Mouse (Mus musculus) spleen, postnatal 36 days (tissue): ENCODE data around the gene Sprn.
A peak's percentile ranks its signal among the peaks of the same experiment; 100 is the strongest.
"Not testable (repeated sequence)": the region's sequence is repeated elsewhere in the genome, so short reads cannot be mapped to it uniquely, and the experiment has no call there.

Source experiments
- DNase-seq, 2 experiments: peaks; one replicate each; pipeline ENCODE4 v3.0.0; 2022; ENCODE audit warnings: low spot score in 2 of 2, mixed read lengths in 1 of 2

Sprn gene

DNA sequence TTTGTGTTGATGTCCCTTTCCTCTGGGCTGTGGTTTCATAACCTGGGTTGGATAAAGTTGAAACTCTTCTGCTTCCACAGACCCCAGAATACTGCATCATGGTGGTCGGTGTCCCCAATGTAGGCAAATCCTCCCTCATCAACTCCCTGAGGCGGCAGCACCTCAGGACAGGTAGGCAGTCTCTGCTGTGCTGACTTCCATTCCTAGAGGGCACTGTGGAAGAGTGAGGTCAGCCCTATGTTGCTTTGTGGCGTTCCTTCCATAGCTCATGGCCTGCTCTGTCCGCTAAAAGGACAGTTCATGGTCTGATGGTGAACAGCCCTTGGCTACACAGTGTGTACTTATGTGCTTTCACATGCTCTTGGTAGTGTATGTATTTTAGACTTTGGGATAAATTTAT lies 10.1 kb downstream of the Sprn start:
- no peak for DNase-seq

DNA sequence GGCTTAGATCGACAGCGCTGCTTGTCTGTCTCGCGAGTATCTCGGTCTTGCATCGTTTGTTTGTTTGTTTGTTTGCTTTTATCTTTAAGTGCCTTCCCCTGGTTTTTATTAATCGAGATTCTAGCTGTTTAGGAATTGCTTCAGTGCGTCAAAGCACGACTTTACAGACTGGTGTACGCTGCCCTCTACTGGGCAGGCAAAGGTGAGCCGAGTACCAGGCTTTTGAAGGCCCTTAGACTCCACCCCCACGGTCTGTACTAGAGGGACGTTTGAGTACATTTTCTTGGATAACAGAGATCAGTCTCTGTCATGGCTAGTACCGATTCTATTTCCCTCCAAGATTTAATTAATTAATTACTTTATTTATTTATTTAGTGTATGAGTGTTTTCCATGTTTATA lies 13.3 kb downstream of the Sprn start:
- DNase-seq: peak; percentile 61 to 63

DNA sequence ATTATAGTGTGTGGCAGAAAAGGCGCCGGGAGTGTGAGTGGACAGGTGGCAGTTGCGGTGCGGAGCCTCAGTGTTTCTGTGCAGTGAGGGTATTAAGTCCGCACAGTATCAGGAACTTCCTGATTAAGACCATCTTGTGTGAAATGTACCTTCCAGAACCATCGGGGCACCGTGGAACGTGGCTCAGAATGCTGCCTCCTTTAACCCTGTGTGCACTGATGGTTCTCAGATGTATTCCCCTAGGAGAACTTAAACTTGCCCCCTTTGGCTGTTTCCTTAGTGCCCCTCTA lies 16.7 kb downstream of the Sprn start:
- DNase-seq: no peak

DNA sequence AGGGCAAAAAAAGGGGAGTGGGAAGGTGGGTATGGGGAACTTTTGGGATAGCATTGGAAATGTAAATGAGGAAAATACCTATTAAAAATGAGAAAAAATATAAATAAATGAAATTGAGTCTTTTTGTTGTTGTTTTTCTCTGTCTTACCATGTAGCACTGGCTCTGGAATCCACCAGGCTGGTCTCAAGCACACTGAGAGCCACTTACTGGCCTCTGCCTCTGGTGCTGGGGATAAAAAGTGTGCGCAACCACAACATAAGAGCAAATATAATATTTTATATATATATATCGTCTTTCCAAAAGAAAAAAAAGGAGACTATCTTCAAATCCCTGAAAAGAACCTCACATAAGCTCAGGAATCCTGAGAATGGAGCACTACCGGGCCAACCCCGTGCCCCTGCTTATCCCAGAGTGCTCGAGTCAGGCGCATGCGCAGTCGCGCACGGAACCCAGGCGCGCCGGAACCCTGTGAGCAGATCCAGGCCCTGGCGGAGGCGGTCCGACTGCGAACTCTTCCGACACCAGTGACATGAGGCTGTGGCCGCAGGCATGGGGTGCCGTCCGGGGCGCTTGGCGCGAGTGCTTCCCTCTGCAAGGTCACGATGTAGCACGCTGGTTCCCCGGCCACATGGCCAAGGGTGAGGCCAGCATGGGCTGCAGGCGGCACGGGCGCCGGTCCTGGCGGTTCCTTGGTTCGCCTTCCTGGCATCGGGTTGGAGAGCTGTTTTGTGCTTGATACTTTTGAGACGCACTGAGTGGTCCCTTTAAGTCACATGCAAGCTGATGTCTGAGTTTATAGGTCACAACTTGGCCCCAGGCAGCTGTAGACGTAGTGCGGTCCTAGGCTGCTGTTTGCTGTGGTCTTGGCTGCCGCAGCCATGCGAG lies 17.3 kb downstream of the Sprn start, which contains the start of gene Mtg1:
TSS of gene Mtg1 (plus strand) at position 430 of the 886 bp plus-strand sequence.
- peak; percentile 89 to 93 for DNase-seq

DNA sequence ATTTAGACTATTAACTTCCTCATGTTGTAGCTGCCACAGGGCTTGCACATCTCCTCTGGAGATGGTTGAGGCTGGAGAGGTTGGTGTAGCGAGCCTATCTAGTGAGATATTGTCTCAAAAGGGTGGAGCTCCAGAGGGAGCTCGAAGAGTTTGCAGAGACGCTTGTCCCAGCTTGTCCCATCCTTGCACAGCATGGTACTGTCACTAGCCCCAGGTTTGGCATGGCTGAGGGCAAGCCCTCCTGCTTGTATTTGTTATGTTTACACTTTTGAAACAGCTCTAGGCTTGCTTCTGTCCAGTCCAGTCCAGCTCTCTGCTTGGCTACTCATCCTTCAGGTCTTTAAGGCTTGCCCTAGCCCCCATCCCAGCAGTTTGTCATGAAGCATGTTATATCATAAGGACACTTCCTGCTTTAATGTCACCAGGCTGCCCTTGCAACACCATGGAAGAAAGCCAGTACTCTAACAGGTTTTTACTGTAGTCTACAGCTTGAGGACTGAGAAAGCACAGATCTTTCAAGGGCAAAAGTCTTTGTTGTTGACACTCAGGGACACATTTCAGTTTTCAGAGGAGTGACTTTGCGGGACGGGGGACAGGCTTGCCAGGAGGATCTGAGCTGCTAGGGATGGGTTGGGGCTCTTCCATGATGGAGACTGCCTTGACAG lies 19.4 kb downstream of the Sprn start:
- no peak for DNase-seq

DNA sequence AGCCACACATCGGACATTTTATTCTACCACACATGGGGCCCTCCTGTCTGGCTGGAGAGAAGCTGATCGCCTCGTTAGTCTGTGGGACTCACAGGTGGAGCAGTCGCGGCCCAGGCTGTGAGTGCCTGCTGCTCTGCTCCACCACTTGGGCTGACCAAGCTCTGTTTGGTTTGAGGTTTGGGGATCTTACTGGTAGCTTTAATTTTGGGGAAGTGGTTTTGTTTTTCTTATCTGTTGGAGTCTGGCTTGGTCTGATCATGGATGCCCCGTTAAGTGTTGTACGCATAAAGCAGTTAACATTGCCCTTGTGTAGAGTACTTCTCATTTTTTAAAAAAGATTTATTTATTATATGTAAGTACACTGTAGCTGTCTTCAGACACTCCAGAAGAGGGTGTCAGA lies 20.6 kb downstream of the Sprn start:
- DNase-seq: not testable (repeated sequence)

DNA sequence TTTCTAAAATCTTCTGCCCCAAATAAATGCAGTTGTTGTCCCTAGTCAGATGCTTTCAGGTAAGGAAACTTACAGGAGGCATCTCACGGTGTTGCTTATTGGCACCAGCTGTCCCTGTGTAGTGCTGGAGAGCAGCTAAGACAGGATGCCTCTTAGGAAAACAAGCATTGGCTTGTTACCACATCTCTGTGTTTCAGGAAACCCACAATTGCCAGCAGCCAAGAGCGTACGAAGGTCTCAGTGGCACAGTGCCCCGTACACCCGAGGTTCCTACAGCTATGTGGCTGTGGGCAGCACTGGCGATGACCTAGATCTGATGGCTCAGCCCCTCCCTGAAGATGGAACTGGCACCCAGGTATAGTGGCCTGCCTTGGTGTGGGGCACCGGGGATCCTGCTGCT lies 22.5 kb downstream of the Sprn start:
- not testable (repeated sequence) for DNase-seq

GRCm38 (mm10) chr7:140127911-140128310 lies 26.8 kb downstream of the Sprn start:
- no peak for DNase-seq

DNA sequence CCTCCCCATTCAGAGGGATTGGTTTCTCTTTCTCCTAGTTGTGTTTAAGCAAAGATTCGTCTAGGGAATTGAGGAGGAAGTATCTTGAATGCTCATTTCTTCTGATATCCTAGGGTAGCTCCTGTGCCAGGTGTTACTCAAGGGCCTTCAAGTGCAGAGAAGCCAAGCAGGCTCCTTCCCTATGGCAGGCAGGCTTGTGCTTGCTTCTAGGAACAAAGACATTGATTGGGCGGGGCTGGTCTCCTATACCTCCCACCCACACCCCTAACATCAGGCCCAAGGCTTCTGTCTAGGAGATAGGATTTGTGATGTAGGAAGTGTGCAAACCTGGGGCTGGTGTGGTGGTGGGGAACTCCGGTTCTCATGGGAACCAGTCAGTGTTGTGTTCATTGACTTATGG lies 27.7 kb downstream of the Sprn start:
- DNase-seq: no peak

GRCm38 (mm10) chr7:140126022-140126350 lies 28.7 kb downstream of the Sprn start:
- DNase-seq: no peak

GRCm38 (mm10) chr7:140125278-140126021 lies 29.2 kb downstream of the Sprn start:
- DNase-seq: peak; percentile 91 to 94

DNA sequence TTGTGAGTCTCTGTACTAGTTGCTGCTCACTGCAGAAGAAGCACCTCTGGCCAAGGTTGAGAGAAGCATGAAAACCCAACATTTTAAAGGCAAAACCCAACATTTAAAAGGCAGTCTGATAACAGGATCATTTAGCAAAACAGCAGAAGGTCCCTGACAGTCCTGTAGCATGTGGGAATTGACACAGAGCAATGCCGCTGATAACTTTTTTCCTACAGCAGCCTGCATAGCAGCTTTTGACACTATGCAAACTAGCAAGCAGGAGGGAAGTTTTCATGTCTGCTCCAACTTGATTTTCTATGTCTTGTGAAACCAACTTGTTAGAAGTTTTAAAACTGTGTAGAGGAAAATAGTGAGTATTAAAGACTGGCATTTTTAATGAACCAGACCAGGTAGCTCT lies 30.3 kb downstream of the Sprn start:
- no peak for DNase-seq

DNA sequence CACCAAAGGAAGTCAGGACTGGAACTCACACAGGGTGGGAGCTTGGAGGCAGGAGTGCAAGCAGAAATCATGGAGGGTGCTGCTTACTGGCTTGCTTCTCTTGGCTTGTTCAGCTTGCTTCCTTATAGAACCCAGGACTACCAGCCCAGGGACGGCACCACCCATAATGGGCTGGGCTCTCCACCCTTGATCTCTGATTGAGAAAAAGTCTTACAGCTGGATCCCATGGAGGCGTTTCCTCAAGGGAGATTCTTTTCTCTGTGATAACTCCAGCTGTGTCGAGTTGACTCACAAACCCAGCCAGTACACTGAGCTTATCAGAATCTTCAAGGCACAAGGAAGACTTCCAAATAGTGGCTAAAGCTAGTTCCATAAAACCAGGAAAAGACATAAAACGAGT lies 31.9 kb downstream of the Sprn start:
- no peak for DNase-seq

- no peak for DNase-seq
Measured at GRCm38 (mm10) chr7:140121338-140121910, 33.3 kb downstream of the Sprn start.

GRCm38 (mm10) chr7:140120484-140120883 lies 34.2 kb downstream of the Sprn start:
- DNase-seq: no peak

DNA sequence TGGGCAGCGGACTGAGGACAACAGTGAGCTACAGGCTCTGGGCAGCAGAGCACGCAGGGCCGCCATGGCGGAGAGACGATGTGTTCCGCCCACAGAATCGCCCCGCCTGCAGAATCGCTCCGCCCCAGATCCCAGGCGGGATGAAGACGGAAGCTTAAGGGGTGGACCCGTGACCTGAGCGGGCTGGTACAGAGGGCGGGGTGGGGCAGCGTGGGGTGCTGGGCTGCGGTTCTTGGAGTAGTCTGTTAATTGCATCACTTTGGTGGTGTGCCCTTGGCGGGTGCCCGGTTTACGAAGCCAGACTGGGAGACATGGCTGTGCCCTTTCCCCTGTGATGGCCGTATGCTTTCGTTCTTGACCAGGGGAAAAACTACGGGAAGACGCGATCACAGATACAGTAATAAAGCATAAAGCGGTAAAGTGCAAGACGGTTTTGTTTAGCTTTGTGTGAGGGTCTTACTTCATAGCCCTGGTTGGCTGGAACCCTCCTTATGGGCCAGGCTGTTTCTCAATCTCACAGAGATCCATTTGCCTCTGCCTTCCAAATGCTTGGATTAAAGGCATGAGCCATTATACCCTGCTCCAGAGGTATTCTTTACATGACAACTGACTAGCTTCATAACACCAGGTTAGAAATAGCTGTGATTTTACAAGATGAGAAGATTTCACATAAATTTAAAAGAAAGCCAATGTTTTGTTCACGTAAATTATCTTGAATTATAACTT lies 38.2 kb downstream of the Sprn start, which contains the start of gene Echs1:
TSS of gene Echs1 (minus strand) at position 148 of the 726 bp plus-strand sequence.
- peak; percentile 91 to 92 for DNase-seq

DNA sequence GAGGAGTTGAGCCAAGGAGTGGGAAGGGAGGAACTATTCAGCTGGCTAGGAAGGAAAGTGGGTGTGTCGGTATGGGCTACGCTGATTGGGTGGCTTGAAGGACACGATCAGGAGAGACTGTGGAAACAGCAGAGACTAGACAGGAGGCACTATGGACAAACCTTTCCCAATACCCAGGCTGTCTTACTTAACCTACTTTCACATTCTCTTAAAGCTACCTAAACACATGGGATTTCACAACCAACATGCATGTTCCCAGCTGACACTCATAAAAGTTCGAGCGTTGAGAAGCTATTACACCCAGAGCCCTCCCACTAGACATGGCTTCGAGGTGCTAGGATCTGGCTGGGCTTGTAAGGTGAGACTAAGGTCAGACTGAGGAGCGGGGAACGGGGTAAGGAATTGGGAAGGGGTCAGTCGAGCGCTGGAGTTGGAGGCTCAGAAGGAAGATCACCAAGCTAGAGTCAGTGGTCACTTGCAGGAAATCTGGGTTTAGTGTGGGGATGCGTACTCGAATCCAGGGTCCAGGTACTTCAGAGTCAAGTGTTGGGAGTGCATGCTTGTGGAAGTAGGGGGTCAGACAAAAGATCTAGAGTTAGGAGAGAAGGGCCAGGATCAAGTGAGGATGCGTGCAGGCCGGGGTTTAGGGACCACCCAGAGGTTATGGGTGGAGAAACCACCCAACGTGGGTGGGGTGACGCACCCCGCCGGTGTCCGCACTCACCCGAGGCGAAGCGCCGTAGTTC lies 38.9 kb downstream of the Sprn start, which contains the start of gene Paox:
TSS of gene Paox (plus strand) at position 217 of the 746 bp plus-strand sequence.
- peak in 1 of 2 experiments; percentile 29 for DNase-seq

DNA sequence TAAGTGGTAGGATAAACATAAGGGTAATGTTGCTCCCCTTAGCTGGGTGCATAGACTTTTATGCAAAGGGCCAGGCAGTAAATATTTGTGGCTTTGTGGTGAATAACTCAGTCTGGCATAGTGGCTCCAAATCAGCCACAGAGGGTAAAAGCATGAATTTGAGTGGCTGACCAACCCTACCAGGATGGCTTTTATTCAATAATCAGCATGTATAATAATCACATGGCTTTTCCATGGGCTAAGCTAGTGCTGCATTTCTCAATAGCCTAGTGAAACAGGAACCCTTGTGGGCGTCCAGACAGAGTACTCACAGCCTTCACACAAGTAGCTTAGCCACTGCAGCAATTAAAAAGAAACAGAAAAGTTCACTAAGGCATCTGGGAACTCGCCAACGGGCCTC lies 42.7 kb downstream of the Sprn start:
- DNase-seq: no peak

DNA sequence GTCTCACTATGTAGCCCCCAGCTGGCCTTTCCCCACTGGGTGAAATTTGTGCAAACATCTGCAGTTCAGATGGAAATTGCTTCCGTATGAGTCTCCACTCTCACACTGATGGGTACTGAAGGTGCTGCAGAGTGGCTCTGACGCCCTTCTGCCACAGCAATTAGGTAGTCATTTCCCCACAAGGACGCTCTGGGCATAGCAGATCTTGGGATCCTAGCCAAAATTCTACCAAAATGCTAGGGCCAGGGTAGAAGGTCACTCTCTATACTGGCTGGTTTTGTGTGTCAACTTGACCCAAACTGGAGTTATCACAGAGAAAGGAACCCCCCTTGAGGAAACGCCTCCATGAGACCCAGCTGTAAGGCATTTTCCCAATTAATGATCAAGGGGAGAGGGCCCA lies 50.7 kb downstream of the Sprn start:
- DNase-seq: no peak

DNA sequence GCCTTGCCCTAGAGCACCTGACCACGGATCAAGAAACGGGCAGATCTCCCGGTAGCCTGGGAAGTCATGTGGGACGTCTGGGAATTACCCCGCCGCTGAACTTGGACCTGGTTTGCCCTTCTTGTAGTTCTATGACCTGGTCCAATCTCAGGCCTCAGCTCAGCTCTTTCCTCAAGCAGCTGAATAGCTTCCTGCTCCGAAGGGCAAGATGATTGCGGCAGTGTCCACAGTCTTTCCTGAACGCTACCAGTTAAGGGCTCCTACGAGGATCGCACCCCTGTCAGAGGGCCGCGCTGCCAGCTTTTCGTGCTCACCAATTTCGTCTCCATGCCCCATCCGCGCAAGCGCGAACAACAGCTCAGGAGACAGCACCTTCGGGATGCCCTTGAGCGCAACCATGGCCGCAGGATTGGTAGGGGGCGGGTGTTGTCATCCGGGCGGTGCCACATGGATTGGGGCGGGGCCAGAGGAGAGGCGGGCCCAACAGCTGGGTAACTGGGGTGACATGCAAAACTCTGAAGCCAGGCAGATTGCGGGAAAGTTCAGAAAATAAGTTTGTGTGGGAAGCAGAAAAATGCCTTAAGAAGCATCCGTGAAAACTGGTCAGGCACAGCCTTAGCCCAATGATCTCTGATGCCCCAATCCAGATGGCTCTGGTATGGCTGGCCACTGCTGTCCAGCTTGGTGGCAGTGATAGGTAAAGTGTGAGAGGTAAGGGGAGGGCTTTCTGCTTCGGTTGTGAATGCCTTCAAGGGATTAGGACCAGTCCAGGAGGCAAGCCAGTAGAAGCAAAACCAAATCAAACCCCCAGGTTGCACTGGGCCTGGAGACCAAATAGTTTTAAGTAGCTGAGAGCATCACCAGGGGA lies 52.5 kb downstream of the Sprn start, which contains the start of gene Fuom:
TSS of gene Fuom (minus strand) at position 449 of the 868 bp plus-strand sequence.
- peak; percentile 76 to 82 for DNase-seq
